Mouse (Mus musculus): ENCODE measurements around the gene Gm10352.
"Not testable (repeated sequence)": the region's sequence is repeated elsewhere in the genome, so short reads cannot be mapped to it uniquely, and the experiment has no call there.

Gene Gm10352

DNA sequence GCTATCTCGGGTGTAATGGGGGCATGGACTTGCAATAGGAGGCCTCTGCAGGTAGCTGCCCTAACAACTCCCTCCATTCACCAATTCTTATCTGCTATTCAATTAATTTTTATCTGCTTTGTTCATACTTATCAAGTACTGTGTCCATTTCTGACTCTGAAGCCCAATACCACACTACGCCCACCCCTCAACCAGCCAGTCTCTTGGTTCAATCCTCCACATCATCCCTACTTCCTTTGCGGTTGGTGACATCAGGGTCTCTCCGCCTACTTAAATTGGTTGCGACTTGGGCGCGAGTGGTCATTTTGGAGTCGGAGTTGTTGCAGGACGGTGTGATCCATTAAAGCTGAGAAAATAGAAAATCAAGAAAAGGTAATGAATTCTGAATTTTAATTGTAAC lies at the start of gene Gm10352:
Gene Gm10352 (plus strand): TSS at position 301 of the 400 bp plus-strand sequence.
- not testable (repeated sequence) for ATAC-seq (ENCODE audit: low TSS enrichment)

DNA sequence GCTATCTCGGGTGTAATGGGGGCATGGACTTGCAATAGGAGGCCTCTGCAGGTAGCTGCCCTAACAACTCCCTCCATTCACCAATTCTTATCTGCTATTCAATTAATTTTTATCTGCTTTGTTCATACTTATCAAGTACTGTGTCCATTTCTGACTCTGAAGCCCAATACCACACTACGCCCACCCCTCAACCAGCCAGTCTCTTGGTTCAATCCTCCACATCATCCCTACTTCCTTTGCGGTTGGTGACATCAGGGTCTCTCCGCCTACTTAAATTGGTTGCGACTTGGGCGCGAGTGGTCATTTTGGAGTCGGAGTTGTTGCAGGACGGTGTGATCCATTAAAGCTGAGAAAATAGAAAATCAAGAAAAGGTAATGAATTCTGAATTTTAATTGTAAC lies 31.5 kb downstream of the Gm10352 start, which contains the start of gene Gm29289:
Gene Gm29289 (plus strand): TSS at position 301 of the 400 bp plus-strand sequence.
- ATAC-seq (ENCODE audit: low TSS enrichment): not testable (repeated sequence)

All from frontal cortex, adult (tissue).